Mouse (Mus musculus) gastrocnemius, postnatal 10 days (tissue): ENCODE measurements at regions not wholly inside any gene's neighbourhood (a gene's known extent, or its start where the extent isn't known, plus 50 kb on each side); places are given as distances from the start of the nearest gene placed in this dataset.

Experiments used
- DNase-seq: peaks from one replicate; pipeline ENCODE4 v3.0.0; 2021; ENCODE audit warnings: mixed read lengths

DNA sequence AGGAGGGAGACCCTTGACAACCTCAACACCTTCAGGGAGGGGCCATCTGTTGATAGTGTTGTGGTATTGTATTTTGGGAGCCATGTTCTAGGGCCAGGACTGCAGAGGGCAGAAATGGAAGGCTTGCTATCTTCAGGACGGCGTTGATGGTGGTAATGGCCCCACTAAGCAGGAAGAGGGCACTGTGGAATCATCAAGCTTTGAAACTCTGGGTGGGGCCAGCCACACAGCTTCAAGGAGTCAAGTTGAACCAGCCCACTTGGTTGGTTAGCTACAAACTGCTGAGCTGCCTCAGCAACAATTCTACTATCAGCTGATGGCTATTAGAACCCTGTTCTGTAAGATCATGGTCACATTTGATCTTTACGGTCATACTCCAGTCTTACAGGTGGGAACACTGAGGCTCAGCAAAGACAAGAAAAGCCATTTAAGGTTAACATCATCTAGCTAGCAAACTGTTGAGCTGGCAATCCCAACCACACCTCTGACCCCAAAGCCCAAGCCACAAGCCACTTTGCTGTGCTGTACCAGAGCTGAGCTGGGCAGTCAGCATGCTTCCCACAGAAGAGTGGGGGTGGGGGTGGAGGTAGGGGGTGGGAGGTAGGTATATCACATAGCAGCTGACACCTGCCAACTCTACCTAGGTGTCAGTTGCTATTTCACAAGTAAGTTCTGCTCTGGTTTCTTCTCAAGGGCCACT, 203.9 kb downstream of the Uaca start:
- no peak for DNase-seq

DNA sequence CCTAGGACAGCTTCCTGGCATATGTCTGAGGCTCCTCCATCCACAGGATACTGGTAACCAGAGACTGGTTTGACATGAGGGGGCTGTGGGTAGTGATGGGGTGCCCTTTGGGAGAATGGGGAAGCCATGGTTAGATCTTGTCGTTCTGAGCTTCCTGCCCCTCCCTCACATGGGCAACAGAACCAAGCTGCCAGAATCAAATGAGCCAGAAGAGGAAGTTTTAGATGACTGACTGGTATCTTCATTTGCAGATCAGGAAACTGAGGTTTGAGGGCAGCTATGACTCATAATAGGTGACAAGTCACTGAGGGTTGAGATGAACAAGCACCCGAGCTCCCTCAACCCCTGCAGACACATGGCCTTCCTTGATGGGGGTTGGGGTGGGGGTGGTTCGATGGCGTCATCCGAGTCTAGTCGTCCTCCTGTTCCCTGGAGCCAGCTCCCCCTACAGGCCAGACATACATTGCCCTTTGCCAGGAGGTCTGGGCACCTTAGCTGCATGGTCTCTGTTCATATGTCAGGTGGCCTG, 204.7 kb downstream of the Uaca start:
- no peak for DNase-seq

DNA sequence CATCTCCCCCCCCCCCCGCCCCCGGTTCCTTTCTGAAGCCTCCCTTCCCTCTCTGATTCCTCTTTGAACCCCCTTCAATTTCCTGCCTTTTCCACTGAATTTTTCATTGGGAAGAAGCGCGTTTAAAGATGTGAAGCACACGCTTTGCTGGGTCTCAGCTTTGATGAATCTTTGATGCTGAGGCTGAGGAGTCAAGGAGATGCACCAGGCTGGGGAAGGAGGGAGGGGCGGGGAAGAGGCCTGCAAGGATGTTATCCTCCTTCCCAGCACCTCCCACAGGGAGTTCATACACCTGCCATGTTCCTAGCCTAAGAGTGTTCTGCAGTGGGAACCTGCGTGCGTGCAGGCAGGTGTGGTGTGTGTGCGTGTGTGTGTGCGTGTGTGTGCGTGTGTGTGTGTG, 205.9 kb downstream of the Uaca start:
- DNase-seq: no peak

DNA sequence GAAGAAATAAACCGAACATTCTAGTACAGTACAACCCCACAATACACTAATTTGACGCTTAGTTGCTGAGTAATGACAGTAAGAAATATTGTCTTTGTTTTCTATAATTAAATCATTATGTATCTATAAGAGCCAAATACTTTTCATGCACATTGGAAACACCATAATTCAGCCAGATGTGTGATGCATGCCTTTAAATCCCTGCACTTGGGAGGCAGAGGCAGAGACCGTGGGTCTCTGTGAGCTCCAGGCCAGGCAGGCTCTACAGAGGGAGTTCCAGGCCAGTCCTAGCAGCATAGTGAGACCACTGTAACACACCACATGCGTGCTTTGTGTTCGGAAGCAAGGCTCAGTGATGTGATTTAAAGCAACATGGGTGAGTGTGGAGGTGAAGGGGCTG, 208.2 kb downstream of the Uaca start:
- no peak for DNase-seq

DNA sequence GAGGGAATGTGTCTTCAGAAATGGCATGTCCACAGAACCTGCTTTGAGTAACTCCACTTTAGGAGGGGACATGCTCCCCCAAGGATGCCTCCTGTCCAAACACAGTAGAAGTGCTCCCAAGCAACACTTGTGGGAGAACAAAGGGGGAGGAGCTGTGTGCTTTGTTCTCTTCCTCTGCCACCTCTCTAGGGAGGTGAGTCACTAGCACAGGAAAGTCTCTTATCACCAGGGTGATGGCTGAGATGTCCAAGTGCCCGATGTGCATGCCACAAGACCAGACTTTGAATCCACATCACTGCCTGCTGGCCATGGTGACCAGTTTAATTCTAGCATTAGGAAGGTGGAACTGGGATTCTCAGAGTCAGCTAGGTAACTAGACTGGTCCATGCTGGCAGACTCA, 214.1 kb downstream of the Uaca start:
- DNase-seq: no peak

DNA sequence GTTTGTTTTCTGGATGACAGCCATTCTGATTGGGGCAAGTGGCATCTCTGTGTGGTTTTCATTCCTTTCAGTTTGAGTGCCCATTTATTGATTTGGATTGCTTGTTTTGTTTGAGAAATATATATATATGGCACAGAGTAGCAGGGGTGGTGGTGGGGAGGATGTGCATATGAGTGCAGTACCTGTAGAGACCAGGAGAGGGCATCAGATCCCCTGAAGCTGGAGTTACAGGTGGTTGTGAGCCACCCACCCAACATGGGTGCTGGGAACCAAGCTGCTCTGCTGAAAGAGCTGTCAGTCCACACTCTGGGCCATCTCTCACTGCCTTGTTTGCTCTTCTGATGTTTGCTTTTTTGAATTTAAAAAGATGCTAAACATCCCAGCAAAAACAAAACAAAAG, 216.7 kb downstream of the Uaca start:
- no peak for DNase-seq

DNA sequence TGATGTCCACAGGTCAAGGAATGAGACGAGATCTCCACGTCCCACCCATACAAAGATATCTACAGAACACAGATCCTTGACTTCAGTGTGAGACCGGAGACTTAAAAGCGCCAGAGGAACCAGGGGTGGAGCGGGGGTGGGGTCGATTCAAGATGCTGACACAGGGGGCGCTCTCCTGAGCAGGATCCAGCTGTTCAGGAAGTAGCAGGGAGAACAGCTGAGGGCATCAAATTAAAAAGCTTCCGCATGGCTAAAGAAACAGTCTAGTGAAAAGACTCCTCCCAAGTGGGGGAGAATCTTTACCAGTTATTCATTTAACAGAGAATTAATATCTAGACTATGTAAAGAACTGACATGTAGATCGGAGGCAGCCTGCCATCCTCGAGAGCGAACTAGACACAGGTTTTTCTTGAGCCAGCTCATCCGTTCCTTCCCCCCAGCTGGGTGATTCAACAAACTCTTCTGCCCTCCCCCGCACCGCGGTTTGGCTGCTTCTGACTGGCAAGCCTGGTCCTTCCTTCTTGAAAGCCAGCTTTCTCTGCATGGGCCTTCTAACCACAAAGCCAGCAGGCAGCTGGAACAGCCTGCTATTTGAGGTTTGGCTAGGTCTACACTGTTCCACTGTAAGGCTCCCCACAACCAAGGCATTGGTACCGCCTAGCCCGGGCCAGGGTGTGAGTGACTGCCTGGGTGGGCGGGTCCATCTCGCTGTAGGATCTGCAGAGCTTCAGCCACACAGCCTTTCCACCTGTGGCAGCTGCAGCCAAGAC, 218.6 kb downstream of the Uaca start:
- DNase-seq: peak; percentile 52

DNA sequence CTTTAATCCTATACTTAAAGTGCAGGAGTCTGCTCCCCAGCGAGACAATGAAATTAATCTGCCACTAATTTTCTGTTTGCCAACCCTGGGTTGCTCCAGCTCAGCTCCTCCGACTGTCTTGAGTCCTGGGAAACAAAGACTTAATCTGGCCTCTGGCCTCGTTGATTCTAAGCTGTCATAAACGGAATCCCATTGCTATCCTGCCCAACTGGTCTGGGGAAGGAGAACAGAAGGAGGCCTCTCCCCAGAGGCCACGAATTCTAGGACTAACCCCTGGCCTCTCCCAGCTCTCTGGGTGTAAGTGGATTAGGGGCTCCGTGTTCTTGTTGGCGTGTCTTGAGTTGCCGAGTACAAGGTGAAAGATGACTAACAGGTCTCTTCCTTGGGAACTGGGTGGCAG, 219.8 kb downstream of the Uaca start:
- no peak for DNase-seq

DNA sequence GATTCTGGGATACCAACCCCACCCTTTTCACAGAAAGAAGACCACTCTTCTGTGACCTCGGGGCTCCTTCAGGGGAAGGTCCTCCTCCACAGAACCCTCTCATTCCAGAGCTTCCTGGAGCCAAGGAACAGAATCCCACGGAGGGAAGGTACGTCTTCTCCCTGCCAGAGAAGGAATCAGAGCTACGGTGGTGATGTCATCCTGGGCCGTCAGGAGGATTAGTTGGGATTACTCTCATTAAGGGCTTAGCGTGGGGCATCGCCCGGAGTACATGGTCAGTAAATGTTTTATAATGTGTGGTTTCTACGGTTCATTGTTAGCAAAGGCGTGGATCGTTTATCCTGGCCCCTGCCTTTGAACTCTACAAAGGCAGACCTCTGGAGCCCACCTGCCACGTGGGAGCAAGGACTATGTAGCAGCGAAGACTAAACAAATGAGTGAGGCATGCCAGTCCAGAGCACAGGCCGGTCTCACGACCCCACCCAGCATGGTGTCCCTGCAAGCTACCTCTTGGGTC, 221.1 kb downstream of the Uaca start:
- DNase-seq: no peak

DNA sequence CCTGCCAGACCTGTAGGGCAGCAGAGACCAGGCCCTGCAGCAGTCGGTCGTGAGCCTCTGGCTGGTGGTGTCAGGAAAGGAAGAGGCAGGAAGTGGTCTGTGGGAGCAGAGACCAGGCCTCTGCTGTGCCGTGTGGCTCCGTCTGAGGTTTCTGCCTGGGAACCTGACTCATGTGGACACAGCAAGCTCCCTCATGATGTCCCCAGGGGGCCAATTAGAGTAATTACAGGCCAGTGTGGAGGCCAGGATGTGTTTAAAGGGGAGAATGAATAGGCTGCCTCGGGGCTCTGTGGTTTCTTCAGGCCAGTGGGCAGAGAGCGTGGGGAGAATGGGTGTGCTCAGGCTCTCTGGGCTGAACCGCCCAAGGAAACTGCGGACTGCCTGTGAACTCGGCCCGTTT, 222.3 kb downstream of the Uaca start:
- no peak for DNase-seq

DNA sequence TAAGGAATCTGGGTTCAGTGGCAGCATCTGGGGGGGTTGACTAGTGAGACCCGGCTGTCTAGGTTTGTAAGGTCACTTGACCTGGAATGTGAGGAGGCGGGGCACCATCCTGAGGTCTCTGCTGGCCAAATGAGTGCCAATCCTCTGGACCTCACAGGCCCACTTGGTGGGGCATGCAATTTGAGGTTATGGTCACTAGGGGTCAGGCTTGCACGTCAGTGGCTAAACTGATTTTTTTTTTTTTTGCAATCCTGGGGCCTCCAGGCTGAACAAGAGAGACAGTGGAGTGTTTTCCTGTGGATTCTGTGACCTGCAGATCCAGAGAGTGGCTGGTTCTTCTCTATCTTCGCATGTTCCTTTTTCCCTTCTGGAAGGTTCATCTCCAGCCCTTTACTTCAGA, 225.6 kb downstream of the Uaca start:
- DNase-seq: no peak

DNA sequence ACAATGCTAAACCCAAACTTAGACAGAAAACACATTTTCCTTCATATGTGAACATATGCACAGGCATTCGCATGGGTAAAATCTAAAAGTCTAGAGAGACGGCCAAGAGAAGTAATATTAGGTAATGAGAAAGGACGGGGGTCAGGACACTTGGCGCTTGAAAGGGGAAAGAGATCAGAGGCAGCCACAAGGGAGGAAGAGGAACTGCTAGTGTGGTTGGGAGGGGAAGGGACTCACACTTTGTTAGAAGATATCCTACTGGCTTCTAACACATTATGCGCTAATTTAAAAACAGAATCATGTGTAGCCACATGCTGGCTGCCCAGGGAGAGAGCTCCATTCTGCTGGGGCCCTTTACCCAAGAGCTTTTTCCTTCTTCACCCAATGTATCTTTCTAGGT, 227.5 kb downstream of the Uaca start:
- no peak for DNase-seq

DNA sequence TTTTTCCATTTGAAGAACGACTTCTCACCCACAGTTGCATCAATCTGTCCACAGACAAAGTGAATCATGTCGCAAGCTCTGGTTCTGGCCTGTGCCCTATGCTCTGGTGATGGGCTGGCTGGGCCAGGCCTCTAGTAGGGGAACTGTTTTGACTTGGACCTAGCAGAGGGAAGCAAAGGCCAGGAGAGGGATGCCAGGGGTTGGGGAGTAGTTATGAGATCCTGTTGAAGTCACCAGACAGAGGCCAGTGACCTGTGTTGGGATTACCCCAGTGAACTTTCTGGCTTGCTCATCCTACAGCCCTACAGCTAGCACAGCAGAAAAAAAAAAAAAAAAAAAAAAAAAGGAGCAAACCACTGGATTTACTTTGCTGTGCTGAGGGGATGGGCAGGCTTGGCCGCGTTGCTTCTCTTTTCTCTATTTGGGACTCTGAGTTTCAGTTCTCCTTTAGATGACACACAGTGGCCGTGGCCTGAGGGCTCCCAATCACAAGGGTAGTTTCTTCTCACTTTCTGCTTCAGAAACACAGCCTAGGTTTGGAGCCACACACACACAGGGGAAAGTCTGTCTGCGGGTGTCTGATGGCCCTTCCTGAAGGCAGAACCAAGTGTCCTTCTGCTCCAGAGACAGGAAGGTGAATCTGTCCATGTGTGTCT, 228.2 kb downstream of the Uaca start:
- DNase-seq: no peak

DNA sequence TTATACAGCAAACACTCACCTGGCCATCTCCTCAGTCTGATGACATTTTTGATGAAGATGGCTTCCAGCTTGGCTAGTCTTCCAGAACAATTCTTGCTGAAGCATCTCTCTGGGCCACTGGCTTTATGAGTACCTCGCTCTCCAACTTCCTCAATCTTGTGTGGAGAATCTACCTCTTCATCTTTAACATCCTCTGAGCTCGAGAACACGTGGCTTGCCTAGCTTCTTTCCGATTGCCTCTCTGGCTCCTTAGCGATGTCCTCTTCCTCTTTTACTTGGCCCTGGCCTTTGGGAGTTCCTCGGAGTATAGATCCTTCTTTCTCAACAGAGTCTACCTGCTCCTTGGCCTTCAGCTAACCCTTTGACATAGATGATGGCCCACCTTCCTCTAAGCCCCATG, 231.0 kb downstream of the Uaca start:
- no peak for DNase-seq

DNA sequence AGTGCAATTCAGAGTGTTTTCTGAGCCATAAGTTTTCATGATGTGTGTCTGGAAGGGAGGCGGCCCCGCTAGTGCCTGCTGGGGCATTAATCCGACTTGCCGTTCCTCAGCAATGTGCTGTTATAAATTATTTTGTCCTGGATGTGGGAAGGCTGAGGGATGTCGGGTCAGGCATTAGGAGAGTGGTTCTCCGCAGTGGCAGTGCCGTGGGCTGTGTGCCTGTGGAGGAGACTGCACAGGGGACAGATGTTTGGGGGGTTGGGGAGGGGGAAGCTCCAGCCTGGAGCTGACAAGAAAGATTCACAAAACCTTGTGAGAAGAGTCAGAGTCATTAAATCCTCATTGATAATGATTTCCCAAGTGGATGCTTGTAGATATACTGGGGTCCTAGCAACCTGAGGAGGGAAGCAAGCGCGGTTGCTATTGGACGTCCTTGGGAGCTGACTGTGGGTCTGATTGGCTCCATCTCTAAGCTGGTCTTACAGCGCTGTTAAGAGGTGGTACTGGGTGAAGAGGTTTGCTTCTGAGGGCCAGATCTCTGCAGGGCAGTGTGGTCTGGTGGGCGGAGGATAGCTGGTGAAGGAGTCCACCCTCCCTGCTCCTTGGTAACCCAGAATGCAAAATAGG, 234.5 kb downstream of the Uaca start:
- DNase-seq: no peak

DNA sequence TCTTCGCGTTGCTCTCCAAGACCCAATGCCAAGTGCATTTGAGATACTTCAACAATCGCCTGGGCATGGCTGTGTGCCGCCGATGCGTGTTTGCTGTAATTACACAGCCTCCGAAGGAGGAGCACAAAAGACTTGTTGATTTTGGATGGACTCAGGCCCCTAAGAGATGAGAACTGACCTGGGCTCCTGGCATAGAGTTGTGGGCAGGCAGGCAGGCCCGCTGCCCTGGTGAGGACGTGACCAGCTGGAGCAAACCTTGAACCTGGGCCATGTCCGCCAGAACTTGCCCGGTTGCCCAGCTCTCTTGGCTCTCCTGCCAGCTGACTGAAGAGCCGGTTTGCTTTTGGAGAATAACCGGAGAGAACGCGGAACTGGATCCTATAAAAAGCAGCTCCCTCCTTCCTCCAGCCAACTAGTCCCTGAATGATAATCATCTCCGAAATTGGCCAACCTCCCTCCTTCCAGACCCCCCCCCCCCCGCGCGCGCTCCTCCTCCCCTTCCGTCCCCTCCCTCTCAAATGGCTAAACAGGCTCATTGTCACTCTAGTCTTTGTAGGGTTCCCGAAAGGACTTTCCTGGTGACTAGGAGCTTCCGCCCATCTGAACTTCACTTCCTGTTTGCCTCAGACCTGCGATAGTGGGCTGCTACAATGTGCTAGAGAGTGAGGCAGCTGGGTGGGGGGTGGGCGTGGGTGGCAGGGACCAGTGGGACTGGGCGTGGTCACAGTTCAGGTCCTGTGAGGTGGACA, 237.5 kb downstream of the Uaca start:
- peak; percentile 54 for DNase-seq

DNA sequence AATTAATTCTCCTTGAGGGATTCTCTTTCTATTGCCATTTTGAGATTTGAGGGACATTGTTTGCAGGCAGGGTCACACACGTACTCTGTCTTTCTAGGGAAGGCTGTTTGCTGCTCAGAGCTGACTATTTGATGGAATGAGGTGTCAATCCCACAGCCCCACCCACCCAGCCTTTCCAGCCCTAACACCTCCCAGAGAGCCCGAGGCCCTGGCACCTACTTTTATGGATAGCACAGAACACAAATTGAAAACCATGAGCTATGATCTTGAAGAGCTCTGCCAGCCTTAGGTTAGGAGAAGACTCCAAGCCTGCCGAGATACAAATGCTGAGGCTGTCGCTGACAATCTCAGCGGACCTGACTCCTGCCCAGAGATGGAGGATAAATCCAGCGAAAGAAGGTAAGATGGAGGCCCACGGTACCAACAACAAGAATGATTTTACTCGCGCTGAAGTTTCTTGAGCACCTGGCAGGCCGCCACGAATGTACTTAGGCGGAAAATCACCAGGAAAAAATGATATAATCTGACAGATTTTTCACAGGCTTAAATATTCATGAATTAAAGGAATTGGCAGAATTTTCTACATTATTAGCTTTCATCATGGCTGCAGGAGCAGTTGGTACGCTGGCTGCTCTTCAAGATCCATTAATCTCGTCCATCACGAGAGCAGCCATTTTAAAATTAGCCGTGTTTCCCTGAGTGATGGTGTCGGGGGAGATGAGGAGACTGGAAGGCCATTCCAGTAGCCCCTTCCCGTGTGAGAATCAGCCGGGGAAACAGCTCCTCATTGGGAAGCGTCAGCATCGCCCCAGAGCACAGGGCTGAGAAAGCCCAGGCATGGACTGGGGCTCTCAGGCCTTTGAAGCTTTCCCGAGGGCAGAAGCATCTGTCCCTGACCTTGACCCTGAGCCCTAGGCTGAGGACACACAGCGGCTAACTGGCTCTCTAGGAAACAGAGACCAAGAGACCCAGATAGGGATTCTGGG, 238.4 kb downstream of the Uaca start:
- DNase-seq: no peak

DNA sequence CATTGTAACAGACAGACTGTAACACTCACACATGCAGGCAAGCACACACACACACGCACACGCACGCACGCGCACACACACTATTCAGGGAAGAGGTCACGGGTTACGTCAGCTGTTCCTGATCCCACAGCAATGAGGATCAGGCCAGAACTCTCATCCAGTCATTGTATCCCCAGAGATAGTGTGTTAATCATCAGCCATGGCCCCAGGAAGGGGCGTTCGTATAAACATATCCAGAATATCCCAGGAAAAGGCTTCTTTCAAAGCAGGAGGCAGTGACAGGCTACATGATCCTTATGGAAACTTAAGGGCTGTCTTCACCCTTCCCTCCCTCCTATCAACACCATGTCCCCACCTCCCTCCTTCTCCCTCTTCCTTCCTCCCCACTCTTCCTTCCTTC, 239.3 kb downstream of the Uaca start:
- DNase-seq: no peak

DNA sequence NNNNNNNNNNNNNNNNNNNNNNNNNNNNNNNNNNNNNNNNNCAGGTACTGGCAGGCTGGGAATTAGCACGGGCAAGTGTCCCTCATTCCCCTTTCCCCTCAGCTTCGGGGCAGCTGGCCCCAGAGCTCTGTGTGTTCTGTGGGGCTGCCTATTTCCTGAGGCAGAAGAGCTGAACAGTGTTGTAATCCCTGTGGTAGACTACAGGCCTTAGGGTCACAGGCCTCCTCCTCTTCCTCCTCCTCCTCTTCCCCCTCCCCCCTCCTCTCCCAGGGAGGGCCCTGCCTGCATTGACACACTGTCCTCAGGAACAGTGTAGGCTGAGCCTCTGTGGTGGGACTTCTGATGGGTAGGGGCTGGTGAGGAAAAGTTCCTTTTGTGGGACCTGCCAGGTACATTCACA, 247.7 kb downstream of the Uaca start:
- DNase-seq: no peak

DNA sequence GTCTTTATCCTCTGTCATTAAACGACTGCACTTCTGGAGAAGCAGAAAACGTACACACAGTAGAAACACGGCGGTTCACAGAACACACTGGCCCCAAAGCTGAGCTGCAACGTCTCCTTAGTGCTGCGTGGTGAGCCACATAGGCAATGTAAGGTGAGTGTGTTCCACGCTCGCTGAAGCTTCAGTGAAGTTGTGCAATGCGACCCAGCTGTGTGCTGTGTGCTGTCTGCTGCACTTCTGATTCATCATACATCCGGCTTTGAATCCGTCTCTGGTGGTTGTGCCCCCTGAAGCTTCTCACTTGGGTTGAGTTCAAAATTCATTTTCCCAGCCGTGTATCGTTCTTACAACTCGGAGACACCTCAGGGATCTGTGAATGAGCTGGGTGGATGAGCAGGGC, 250.6 kb downstream of the Uaca start:
- DNase-seq: no peak

DNA sequence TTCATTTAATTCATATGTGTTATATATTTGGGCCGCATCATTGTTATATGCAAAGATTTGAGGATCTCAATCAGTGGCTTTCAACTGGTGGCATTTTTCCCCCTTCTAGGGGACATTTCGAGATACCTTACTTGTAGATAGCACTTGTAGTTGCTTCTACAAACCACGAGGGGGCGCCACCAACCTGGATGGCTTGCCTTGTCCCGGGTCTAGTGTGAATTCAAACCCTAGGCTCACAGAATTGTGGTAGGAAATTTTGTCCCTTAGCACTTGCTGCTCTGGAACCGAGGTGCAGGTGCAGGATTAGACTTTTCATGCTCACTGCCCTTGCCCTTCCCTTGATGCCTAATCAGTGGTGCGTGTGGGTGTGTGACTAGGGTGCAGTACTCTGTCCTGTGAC, 252.2 kb downstream of the Uaca start:
- peak; percentile 85 for DNase-seq
